Mouse (Mus musculus) lung, embryonic 14.5 days (tissue): ENCODE results near the gene Slc5a6. TPM values are rescaled to one million over a fixed set of nuclear protein-coding genes. Genes with fewer than 3 reads are reported as not detected.
"Not testable (repeated sequence)": the region's sequence is repeated elsewhere in the genome, so short reads cannot be mapped to it uniquely, and the experiment has no call there.

Experiments used
- ATAC-seq: fragments of 200-750 bp; cut with Nextera tagmentation; 2 replicates; pipeline ENCODE4 v1.8.0; 2017; ENCODE audit warnings: mild to moderate bottlenecking, moderate TSS enrichment, moderate library complexity; ENCODE audit not compliant: insufficient read depth
- DNase-seq: peaks from one replicate; pipeline ENCODE4 v3.0.0-alpha.2; 2015
- H3K27ac ChIP-seq: fragments of 300-500 bp; sonication (generic); 2 replicates; pipeline ENCODE4 v1.5.1; 2014; ENCODE audit warnings: low read depth, mild to moderate bottlenecking, moderate library complexity
- H3K27me3 ChIP-seq: fragments of 300-500 bp; sonication (generic); 2 replicates; pipeline ENCODE4 v1.6.1; 2014; ENCODE audit warnings: low read length, control low read depth; ENCODE audit not compliant: insufficient read depth
- H3K36me3 ChIP-seq: fragments of 300-500 bp; sonication (generic); 2 replicates; pipeline ENCODE4 v1.6.1; 2014; ENCODE audit warnings: control low read depth; ENCODE audit not compliant: insufficient read depth
- H3K4me1 ChIP-seq: fragments of 300-500 bp; sonication (generic); 2 replicates; pipeline ENCODE4 v1.6.1; 2014; ENCODE audit warnings: antibody characterized with exemption, control low read depth; ENCODE audit not compliant: insufficient read depth
- H3K4me2 ChIP-seq: fragments of 300-500 bp; sonication (generic); 2 replicates; pipeline ENCODE4 v1.6.1; 2014; ENCODE audit warnings: mild to moderate bottlenecking
- H3K4me3 ChIP-seq: fragments of 300-500 bp; sonication (generic); 2 replicates; pipeline ENCODE4 v1.5.1; 2014; ENCODE audit warnings: low read depth, low read length
- H3K9ac ChIP-seq: fragments of 300-500 bp; sonication (generic); 2 replicates; pipeline ENCODE4 v1.6.1; 2014
- H3K9me3 ChIP-seq: fragments of 300-500 bp; sonication (generic); 2 replicates; pipeline ENCODE4 v1.6.1; 2016; ENCODE audit warnings: low read depth, low read length, control low read depth
- CTCF ChIP-seq: IDR thresholded peaks from 2 replicates; pipeline ENCODE4 v1.5.1; 2016; ENCODE audit warnings: antibody characterized with exemption, low read depth
- WGBS: fragments of 180-500 bp; shearing (Covaris S2); extraction: QIAGEN DNeasy Blood & Tissue Kit; methylation state at CpG from one replicate; pipeline ENCODE4 v1.1.7; 2014; 5-methylcytosine and 5-hydroxymethylcytosine counted together
- polyA plus RNA-seq: library from polyadenylated mRNA; unstranded; fragments of >200 nt; fragmentation: Nextera tagmentation; extraction: Ambion mirVana; gene quantifications from 2 replicates; pipeline ENCODE4 v1.2.1, GENCODE M21; 2014

The Slc5a6 gene
- polyA plus RNA-seq, 1 experiment from 2014 or later = 8.0 TPM

- Histone ChIP-seq H3K27ac (no peak overlapping the region), H3K36me3 (peaks cover 7% of the 10 kb centered on the region; the same call in 1 of the 2 replicates), H3K4me2 (no peak overlapping the region), H3K4me1 (no peaks in the 10 kb centered on the region), H3K27me3 (no peaks in the 10 kb centered on the region), H3K9ac (no peak overlapping the region), H3K4me3 (no peak overlapping the region), H3K9me3 (no peaks in the 10 kb centered on the region)
- ATAC-seq (no peak), DNase-seq (no peak)
- TF ChIP-seq CTCF = no peak
- WGBS = 89% methylated on average over 6 of the region's 6 CpGs
Measured at GRCm38 (mm10) chr5:31046416-31046815, 2.3 kb downstream of the Slc5a6 start.

GRCm38 (mm10) chr5:31038171-31038845, 10.4 kb downstream of the Slc5a6 start:
- Histone ChIP-seq H3K4me1 (no peaks in the 10 kb centered on the region), H3K27ac (no peak overlapping the region), H3K4me3 (no peak overlapping the region), H3K36me3 (peaks cover 31% of the 10 kb centered on the region), H3K27me3 (no peaks in the 10 kb centered on the region), H3K9ac (no peak overlapping the region), H3K9me3 (no peaks in the 10 kb centered on the region), H3K4me2 (no peak overlapping the region)
- ATAC-seq (no peak), DNase-seq (no peak)
- TF ChIP-seq CTCF = no peak
- 83% methylated on average over 7 of the region's 7 CpGs for WGBS

- DNase-seq, H3K27me3 ChIP-seq, H3K4me3 ChIP-seq, ATAC-seq, H3K27ac ChIP-seq, H3K4me1 ChIP-seq, H3K9ac ChIP-seq, H3K9me3 ChIP-seq, H3K4me2 ChIP-seq: not testable (repeated sequence)
- H3K36me3 ChIP-seq = peaks cover 24% of the 10 kb centered on the region
- 80% methylated on average over 11 of the region's 11 CpGs for WGBS
Measured at GRCm38 (mm10) chr5:31036556-31036955, 12.2 kb downstream of the Slc5a6 start.

- ATAC-seq (no peak), DNase-seq (no peak)
- TF ChIP-seq CTCF = no peak
- Histone ChIP-seq H3K4me3 (no peak overlapping the region), H3K9me3 (no peaks in the 10 kb centered on the region), H3K27me3 (no peaks in the 10 kb centered on the region), H3K9ac (no peak overlapping the region), H3K4me2 (no peak overlapping the region), H3K36me3 (peaks cover 15% of the 10 kb centered on the region; the same call in 1 of the 2 replicates), H3K4me1 (no peaks in the 10 kb centered on the region), H3K27ac (no peak overlapping the region)
- WGBS = 86% methylated on average over 6 of the region's 6 CpGs
Measured at GRCm38 (mm10) chr5:31034669-31035068, 14.1 kb downstream of the Slc5a6 start.

DNA sequence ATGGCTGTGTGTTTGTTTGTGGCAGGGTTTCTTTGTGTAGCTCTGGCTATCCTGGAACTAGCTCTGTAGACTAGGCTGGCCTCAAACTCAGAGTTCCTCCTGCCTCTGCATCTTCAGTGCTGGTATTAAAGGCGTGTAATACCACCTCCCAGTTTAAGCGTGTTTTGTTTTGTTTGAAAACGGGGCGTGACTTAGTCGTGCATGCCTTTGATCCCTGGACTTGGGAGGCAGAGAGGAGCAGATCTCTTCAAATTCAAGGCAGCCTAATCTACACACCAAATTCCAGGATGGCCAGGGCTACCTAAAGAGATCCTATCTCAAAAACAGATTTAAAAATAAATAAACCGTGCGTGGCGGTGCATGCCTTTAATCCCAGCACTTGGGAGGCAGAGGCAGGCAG, 17.2 kb downstream of the Slc5a6 start:
- Histone ChIP-seq H3K9me3 (no peaks in the 10 kb centered on the region), H3K36me3 (0 out of 2 replicates have a peak, but pooled peaks cover 7% of the 10 kb centered on the region), H3K9ac (no peak overlapping the region), H3K4me2 (no peak overlapping the region), H3K27ac (no peak overlapping the region), H3K27me3 (no peaks in the 10 kb centered on the region), H3K4me1 (no peaks in the 10 kb centered on the region), H3K4me3 (no peak overlapping the region)
- DNase-seq (no peak), ATAC-seq (no peak)
- no peak for TF ChIP-seq CTCF
- 77% methylated on average over 8 of the region's 8 CpGs for WGBS

- no peak overlapping the region for H3K27ac ChIP-seq
- 86% methylated on average over 4 of the region's 4 CpGs for WGBS
- H3K9me3 ChIP-seq = no peaks in the 10 kb centered on the region
- no peak overlapping the region for H3K4me2 ChIP-seq
- DNase-seq = no peak
- no peak overlapping the region for H3K9ac ChIP-seq
- no peaks in the 10 kb centered on the region for H3K27me3 ChIP-seq
- no peak for ATAC-seq
- no peaks in the 10 kb centered on the region for H3K4me1 ChIP-seq
- 0 out of 2 replicates have a peak, but pooled peaks cover 2% of the 10 kb centered on the region for H3K36me3 ChIP-seq
- no peak overlapping the region for H3K4me3 ChIP-seq
- TF ChIP-seq CTCF = no peak
Measured at GRCm38 (mm10) chr5:31030926-31031325, 17.8 kb downstream of the Slc5a6 start.

- no peaks in the 10 kb centered on the region for H3K27me3 ChIP-seq
- no peak for DNase-seq
- ATAC-seq = no peak
- no peak overlapping the region for H3K27ac ChIP-seq
- no peaks in the 10 kb centered on the region for H3K9me3 ChIP-seq
- no peak overlapping the region for H3K4me3 ChIP-seq
- no peaks in the 10 kb centered on the region for H3K36me3 ChIP-seq
- TF ChIP-seq CTCF = no peak
- H3K4me2 ChIP-seq = no peak overlapping the region
- H3K9ac ChIP-seq = no peak overlapping the region
- H3K4me1 ChIP-seq = no peaks in the 10 kb centered on the region
Measured at GRCm38 (mm10) chr5:31024641-31025040, 24.1 kb downstream of the Slc5a6 start.
